Mouse (Mus musculus): ENCODE results near the gene Mprip. TPM values are rescaled to one million over a fixed set of nuclear protein-coding genes. Genes with fewer than 3 reads are reported as not detected.

Mprip gene
- 24.0 and 25.8 TPM in 2 replicates for polyA plus RNA-seq (2012; rRNA removed)

DNA sequence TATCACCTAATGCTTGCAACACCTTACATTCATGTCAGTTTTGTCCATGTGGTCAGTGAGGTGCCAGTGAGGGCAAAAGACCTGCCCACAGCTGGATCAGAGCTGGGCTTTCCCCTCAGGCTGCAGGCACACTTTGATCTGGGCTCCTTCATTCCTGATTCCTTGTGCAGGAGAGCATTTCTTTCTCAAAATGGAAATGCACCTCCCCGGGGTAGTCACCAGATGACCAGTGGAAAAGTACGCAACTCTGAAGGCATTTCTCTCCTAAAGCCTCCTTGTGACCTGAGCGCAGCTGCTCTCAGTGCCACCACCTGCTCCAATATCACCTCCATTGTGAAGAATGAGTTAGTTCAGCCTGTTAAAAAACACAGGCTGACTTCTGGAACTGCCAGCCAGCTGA lies at the start of gene Mprip:
Mprip (plus strand) TSS at position 301 of the 400 bp plus-strand sequence.

DNA sequence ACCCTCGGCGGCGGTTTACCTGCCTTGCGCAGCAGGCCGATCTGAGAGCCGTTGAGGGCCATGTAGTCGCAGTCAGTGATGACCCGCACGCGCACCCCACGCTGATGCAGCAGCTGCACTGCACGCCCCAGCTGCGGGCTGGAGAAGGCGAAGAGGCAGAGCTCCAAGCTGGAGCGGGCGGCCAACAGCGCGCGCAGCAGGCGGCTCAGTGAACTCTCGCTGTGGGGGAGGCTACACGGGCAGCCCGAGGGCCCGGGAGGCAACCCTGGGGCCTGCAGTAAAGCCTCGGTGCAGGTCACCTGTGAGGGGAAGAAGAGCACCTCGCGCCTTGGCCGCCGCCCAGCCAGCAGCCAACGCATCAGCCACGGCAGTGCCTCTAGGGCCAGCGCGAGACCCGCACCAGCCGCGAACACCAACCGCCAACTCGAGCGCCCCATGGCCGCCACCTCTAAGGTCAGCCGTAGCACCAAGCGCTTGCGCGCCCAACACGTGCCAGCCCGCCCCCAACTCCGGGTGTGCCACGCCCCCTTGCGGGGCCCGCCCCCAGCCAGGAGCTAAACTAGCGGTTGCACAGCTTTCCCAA lies 126.2 kb downstream of the Mprip start, which contains the start of gene Pld6:
Pld6 (minus strand) TSS at position 447 of the 583 bp plus-strand sequence.

DNA sequence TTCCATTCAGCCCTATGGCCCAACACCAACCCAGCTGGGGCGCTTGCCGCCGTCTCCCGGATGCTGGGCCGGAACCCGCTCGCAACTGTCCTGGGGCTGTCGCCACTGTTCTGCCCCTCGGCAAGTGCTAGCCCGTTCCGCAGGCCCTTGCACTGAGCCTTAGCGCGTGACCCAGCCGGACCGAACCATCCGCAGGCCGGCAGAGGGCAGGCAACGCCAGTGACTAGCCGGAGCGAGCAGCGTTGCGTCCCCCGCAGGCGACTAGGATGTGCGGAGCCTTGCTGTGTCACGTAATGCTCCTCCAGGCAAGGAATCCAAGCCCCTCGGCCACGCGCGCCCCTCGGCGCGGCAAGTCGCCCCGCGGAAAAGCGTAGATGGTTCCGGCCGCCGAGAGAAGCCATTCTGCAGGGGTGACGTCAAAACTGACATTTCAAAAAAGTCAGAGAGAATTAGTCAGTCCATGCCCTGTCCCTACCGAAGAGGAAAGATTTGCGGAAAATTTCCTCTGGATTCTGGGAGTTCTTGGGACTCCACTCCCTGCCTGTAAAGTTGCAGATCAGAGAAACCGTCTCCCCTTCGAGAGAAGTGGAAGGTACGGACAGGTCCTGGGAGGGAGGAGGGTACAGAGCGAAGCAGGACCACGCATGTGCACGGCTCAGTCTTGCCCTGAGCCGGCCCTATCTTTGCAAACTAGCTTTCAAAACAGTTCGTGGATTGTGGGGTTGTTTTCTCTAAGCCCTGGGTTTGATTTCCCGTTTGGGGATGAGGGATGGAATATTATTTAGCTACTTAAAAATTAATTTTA lies 148.8 kb downstream of the Mprip start, which contains the start of gene Flcn:
Flcn (minus strand) TSS at position 347 of the 805 bp plus-strand sequence.

Other genes starting within 250 kb of the Mprip start
- 2.3 and 2.5 TPM in 2 replicates for gene Jmjd4, start 211.3 kb upstream of the Mprip start, polyA plus RNA-seq (2012; rRNA removed)
- gene Snap47, start 210.1 kb upstream of the Mprip start, polyA plus RNA-seq (2012; rRNA removed), result 19.8 and 21.5 TPM in 2 replicates
- 1.1 and 1.2 TPM in 2 replicates for gene Zfp867, start 188.8 kb upstream of the Mprip start, polyA plus RNA-seq (2012; rRNA removed)
- gene Zkscan17, start 134.6 kb upstream of the Mprip start, polyA plus RNA-seq (2012; rRNA removed), result 2.7 and 3.4 TPM in 2 replicates
- 0.89 and 1.00 TPM in 2 replicates for gene Nlrp3, start 119.7 kb upstream of the Mprip start, polyA plus RNA-seq (2012; rRNA removed)
- gene Olfr222, start 85.1 kb upstream of the Mprip start, polyA plus RNA-seq (2012; rRNA removed), result not detected in 2 replicates
- not detected in 2 replicates for gene Olfr223, start 68.0 kb upstream of the Mprip start, polyA plus RNA-seq (2012; rRNA removed)
- gene Pld6, start 126.3 kb downstream of the Mprip start, polyA plus RNA-seq (2012; rRNA removed), result 2.6 and 2.9 TPM in 2 replicates
- gene Flcn, start 148.7 kb downstream of the Mprip start, polyA plus RNA-seq (2012; rRNA removed), result 18.3 and 21.2 TPM in 2 replicates
- 12.5 and 14.9 TPM in 2 replicates for gene Nt5m, start 178.1 kb downstream of the Mprip start, polyA plus RNA-seq (2012; rRNA removed)
- 28.5 and 29.0 TPM in 2 replicates for gene Cops3, start 178.5 kb downstream of the Mprip start, polyA plus RNA-seq (2012; rRNA removed)